Mouse (Mus musculus) midbrain, postnatal 0 days (tissue): ENCODE data around the gene Slc8a1. TPM values are rescaled to one million over a fixed set of nuclear protein-coding genes. Genes with fewer than 3 reads are reported as not detected.

Source experiments
- ATAC-seq: fragments of 200-750 bp; cut with Nextera tagmentation; 2 replicates; pipeline ENCODE4 v1.8.0; 2017; ENCODE audit warnings: moderate number of reproducible peaks, mild to moderate bottlenecking, moderate TSS enrichment, moderate library complexity; ENCODE audit not compliant: low FRiP score
- DNase-seq: peaks from one replicate; pipeline ENCODE4 v3.0.0-alpha.2; 2015; ENCODE audit warnings: low spot score
- H3K27ac ChIP-seq: fragments of 300-500 bp; sonication (generic); 2 replicates; pipeline ENCODE4 v1.5.1; 2014; ENCODE audit warnings: low read depth, mild to moderate bottlenecking, low read length, mixed read lengths
- H3K27me3 ChIP-seq: fragments of 300-500 bp; sonication (generic); 2 replicates; pipeline ENCODE4 v1.6.1; 2014; ENCODE audit warnings: low read length, control low read depth, mixed read lengths; ENCODE audit not compliant: insufficient read depth
- H3K36me3 ChIP-seq: fragments of 300-500 bp; sonication (generic); 2 replicates; pipeline ENCODE4 v1.6.1; 2014; ENCODE audit warnings: low read length, control low read depth, mixed read lengths; ENCODE audit not compliant: insufficient read depth
- H3K4me1 ChIP-seq: fragments of 300-500 bp; sonication (generic); 2 replicates; pipeline ENCODE4 v1.6.1; 2014; ENCODE audit warnings: mild to moderate bottlenecking, control low read depth, antibody characterized with exemption, low read length, mixed read lengths; ENCODE audit not compliant: insufficient read depth
- H3K4me2 ChIP-seq: fragments of 300-500 bp; sonication (generic); 2 replicates; pipeline ENCODE4 v1.6.1; 2014; ENCODE audit warnings: low read depth, mild to moderate bottlenecking, low read length, mixed read lengths; ENCODE audit not compliant: poor library complexity, severe bottlenecking
- H3K4me3 ChIP-seq: fragments of 300-500 bp; sonication (generic); 2 replicates; pipeline ENCODE4 v1.5.1; 2014; ENCODE audit warnings: low read depth, mild to moderate bottlenecking, low read length, moderate library complexity
- H3K9ac ChIP-seq: fragments of 300-500 bp; sonication (generic); replicated peaks from 2 replicates; pipeline ENCODE4 v1.6.1; 2014; ENCODE audit warnings: mild to moderate bottlenecking, low read length, moderate library complexity, mixed read lengths; ENCODE audit not compliant: poor library complexity, severe bottlenecking
- H3K9me3 ChIP-seq: fragments of 300-500 bp; sonication (generic); 2 replicates; pipeline ENCODE4 v1.6.1; 2016; ENCODE audit warnings: low read length, control low read depth
- CTCF ChIP-seq: IDR thresholded peaks from 2 replicates; pipeline ENCODE4 v1.5.1; 2016; ENCODE audit warnings: antibody characterized with exemption, mild to moderate bottlenecking
- WGBS: fragments of 180-500 bp; shearing (Covaris S2); extraction: QIAGEN DNeasy Blood & Tissue Kit; methylation state at CpG from one replicate; pipeline ENCODE4 v1.1.7; 2014; 5-methylcytosine and 5-hydroxymethylcytosine counted together
- polyA plus RNA-seq: library from polyadenylated mRNA; unstranded; fragments of >200 nt; fragmentation: Nextera tagmentation; extraction: Ambion mirVana; gene quantifications from 2 replicates; pipeline ENCODE4 v1.2.1, GENCODE M21; 2015
- total RNA-seq: library from RNA; depleted of rRNA; stranded (reverse); fragments of >200 nt; gene quantifications from 2 replicates; pipeline ENCODE4 v1.2.3, GENCODE M21; 2014

Gene Slc8a1
- total and polyA plus RNA-seq, 2 experiments from 2014 or later = 17.9 to 123 TPM

DNA sequence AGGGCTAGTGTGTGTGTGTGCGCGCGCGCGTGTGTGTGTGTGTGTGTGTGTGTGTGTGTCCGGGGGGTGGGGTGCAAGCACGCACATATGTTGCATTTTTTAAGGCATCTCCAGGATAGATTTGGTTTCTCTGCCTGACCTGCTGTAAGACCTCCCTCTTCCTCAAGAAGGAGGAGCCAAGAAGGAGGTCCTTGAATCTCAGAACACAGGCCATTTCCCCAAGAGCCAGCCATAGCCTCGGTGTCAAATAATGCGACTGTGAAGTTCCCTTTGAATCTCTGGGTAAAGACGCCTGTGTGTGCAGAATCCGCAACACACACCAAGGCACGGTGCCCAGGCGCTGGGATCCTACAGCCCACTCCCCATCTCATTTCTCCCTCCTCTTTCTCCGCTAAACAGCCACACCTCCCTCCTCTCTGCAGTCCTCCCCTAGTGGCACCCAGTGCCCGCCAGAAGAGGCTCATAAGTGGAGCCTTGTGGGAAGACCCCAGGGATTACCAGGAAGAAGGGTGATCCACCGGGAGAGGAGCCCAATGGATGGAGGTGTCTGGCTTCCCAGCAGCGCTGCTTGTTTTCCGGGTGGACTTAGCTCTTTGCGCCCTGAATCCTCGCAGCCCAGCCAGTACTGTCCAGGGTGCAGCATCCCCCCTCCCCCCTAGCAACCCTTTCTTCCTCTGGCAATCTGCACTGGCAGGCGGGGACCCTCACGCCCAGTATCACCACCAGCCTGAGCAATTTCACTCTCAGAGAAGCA lies 68.9 kb downstream of the Slc8a1 start:
- ATAC-seq = peak; percentile 86
- H3K4me3 ChIP-seq = peak overlapping the region; percentile 77
- H3K4me2 ChIP-seq = peak overlapping the region; percentile 61
- 0 out of 2 replicates have a peak, but pooled peaks cover 10% of the 10 kb centered on the region for H3K4me1 ChIP-seq
- peak overlapping the region; percentile 94 for H3K9ac ChIP-seq
- WGBS = 0% methylated on average over 22 of the region's 22 CpGs
- H3K27ac ChIP-seq = peak overlapping the region; percentile 96
- no peaks in the 10 kb centered on the region for H3K36me3 ChIP-seq
- peak; percentile 73 for DNase-seq
- TF ChIP-seq CTCF = peak; percentile 43
- no peaks in the 10 kb centered on the region for H3K9me3 ChIP-seq
- peaks cover 8% of the 10 kb centered on the region; the same call in 1 of the 2 replicates for H3K27me3 ChIP-seq

DNA sequence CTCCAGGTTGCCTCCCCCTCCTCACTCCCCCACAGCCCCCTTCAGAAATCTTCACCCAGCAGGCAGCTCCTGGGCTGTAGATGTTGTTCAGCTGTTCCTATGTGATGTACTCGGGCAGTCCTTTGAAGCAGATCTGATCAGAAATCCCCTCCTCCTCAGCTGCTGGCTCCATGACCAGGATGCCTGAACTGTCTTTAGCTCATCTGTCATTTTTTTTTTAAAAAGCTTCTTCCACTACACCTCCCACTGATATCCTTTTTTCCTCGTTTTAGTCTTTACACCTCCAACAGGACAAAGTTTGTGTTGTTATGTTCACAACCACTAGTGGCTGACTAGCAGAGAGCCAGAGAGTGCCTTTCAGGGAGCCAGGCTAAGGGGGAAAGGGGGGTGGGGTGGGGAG lies 69.7 kb downstream of the Slc8a1 start:
- DNase-seq (peak; percentile 27), ATAC-seq (no peak)
- Histone ChIP-seq H3K9ac (peak overlapping the region; percentile 94; the same call in 1 of the 2 replicates), H3K27me3 (peaks cover 8% of the 10 kb centered on the region; the same call in 1 of the 2 replicates), H3K4me2 (peak overlapping the region; percentile 61), H3K36me3 (no peaks in the 10 kb centered on the region), H3K27ac (peak overlapping the region; percentile 96), H3K4me3 (peak overlapping the region; percentile 77), H3K9me3 (no peaks in the 10 kb centered on the region), H3K4me1 (0 out of 2 replicates have a peak, but pooled peaks cover 10% of the 10 kb centered on the region)
- WGBS = 5% methylated on average over 2 of the region's 2 CpGs
- TF ChIP-seq CTCF = peak; percentile 14; the same call in 1 of the 2 replicates

GRCm38 (mm10) chr17:81667935-81668334 lies 70.2 kb downstream of the Slc8a1 start:
- Histone ChIP-seq H3K27ac (peak overlapping the region; percentile 12; the same call in 1 of the 2 replicates), H3K36me3 (no peaks in the 10 kb centered on the region), H3K4me1 (0 out of 2 replicates have a peak, but pooled peaks cover 10% of the 10 kb centered on the region), H3K4me3 (peak overlapping the region; percentile 77), H3K4me2 (peak overlapping the region; percentile 61), H3K9ac (peak overlapping the region; percentile 39; the same call in 1 of the 2 replicates), H3K9me3 (no peaks in the 10 kb centered on the region), H3K27me3 (peaks cover 8% of the 10 kb centered on the region; the same call in 1 of the 2 replicates)
- WGBS = 52% methylated on average over 2 of the region's 2 CpGs
- ATAC-seq (no peak), DNase-seq (no peak)
- TF ChIP-seq CTCF = no peak

GRCm38 (mm10) chr17:81666551-81666950 lies 71.6 kb downstream of the Slc8a1 start:
- Histone ChIP-seq H3K4me3 (no peak overlapping the region), H3K27me3 (peaks cover 2% of the 10 kb centered on the region; the same call in 1 of the 2 replicates), H3K4me1 (0 out of 2 replicates have a peak, but pooled peaks cover 9% of the 10 kb centered on the region), H3K9ac (no peak overlapping the region), H3K4me2 (peak overlapping the region; percentile 61), H3K36me3 (no peaks in the 10 kb centered on the region), H3K27ac (no peak overlapping the region), H3K9me3 (no peaks in the 10 kb centered on the region)
- TF ChIP-seq CTCF = peak; percentile 83
- DNase-seq = peak; percentile 66
- no peak for ATAC-seq
- WGBS = 37% methylated on average over 2 of the region's 2 CpGs

GRCm38 (mm10) chr17:81664916-81665315 lies 73.3 kb downstream of the Slc8a1 start:
- no peaks in the 10 kb centered on the region for H3K36me3 ChIP-seq
- H3K4me3 ChIP-seq = no peak overlapping the region
- DNase-seq = no peak
- no peak overlapping the region for H3K4me2 ChIP-seq
- TF ChIP-seq CTCF = no peak
- no peak overlapping the region for H3K9ac ChIP-seq
- no peaks in the 10 kb centered on the region for H3K9me3 ChIP-seq
- H3K27me3 ChIP-seq = no peaks in the 10 kb centered on the region
- no peak for ATAC-seq
- no peak overlapping the region for H3K27ac ChIP-seq
- 89% methylated on average over 4 of the region's 4 CpGs for WGBS
- 0 out of 2 replicates have a peak, but pooled peaks cover 4% of the 10 kb centered on the region for H3K4me1 ChIP-seq

DNA sequence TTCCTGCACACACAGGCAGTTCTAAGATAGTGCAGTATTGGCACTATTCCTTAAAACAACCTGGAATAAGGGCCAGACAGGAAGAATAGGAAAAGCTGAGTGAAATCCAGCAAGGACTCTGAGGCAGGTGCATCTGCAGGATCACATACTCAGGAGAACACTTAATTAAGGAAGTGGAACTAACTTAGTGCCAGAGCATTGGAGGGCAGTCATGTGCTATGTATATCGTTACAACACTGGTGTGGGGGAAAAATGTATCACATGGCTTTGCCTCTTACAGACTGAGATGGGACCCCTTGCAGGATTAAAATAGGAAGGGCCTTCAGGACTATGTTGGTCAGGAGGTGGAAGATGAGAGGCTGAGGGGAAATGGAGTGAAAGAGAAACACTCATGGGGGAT lies 80.3 kb downstream of the Slc8a1 start:
- Histone ChIP-seq H3K27me3 (no peaks in the 10 kb centered on the region), H3K4me1 (0 out of 2 replicates have a peak, but pooled peaks cover 2% of the 10 kb centered on the region), H3K36me3 (no peaks in the 10 kb centered on the region), H3K9me3 (no peaks in the 10 kb centered on the region), H3K27ac (no peak overlapping the region), H3K4me2 (no peak overlapping the region), H3K9ac (no peak overlapping the region), H3K4me3 (no peak overlapping the region)
- DNase-seq (no peak), ATAC-seq (no peak)
- TF ChIP-seq CTCF = no peak
- 85% methylated on average over 1 of the region's 1 CpGs for WGBS
